Mouse (Mus musculus): ENCODE measurements around the gene Megf11. TPM values are rescaled to one million over a fixed set of nuclear protein-coding genes. Genes with fewer than 3 reads are reported as not detected.
"Not testable (repeated sequence)": the region's sequence is repeated elsewhere in the genome, so short reads cannot be mapped to it uniquely, and the experiment has no call there.

The Megf11 gene
- polyA plus RNA-seq, 1 experiment = 6.2 TPM

DNA sequence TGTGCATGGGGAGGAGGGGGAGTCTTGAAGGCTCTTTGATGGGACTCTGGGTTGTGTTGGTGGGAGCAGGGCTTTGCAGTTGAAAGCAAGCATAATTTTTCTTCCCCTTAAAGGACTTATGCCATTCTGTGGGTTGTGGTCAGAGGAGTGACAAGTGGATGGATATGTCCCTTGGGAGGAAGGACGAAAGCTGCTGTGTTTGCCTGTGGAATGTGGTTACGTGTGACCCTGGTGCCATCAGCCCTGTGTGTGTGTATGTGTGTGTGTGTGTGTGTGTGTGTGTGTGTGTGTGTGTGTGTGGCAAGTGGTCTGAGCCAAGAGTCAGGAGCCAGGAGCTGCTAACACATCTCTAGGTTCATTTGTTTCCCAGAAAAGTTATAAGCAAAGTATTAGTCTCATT, 87.7 kb downstream of the Megf11 start:
- Histone ChIP-seq H3K27ac (ENCODE audit: insufficient read depth, low read length) (no peak overlapping the region), H3K4me3 (ENCODE audit: insufficient read depth, low read length) (no peak overlapping the region), H3K4me1 (ENCODE audit: control insufficient read depth, insufficient read depth, low read length) (no peaks in the 10 kb centered on the region)
- TF ChIP-seq CTCF (IDR thresholded peaks at IDR 0.05; ENCODE audit: extremely low read depth, insufficient read depth, low read length) = no peak
- no peak for TF ChIP-seq POLR2A (IDR thresholded peaks at IDR 0.05; ENCODE audit: extremely low read depth, insufficient read depth, low read length)

DNA sequence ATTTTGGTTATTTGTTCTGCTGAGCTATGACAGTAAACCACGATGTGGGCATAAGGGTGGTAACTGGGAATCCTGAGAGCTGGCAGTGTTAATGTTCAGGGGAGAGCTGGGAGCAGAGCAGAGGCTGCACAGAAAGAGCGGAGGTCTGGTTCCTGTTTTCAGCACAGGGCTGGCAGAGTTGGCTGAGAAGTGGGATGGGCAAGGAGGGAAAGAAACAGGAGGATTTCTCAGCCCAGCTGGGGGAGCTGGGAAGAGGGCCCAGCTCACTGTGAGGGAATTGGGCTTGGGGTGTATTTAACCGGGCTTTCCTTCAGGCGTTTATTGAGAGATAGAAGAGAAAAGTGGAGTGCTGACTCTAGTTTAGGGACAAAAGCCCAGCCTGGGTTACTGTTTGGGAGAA, 88.3 kb downstream of the Megf11 start:
- Histone ChIP-seq H3K4me1 (ENCODE audit: control insufficient read depth, insufficient read depth, low read length) (no peaks in the 10 kb centered on the region), H3K27ac (ENCODE audit: insufficient read depth, low read length) (no peak overlapping the region), H3K4me3 (ENCODE audit: insufficient read depth, low read length) (no peak overlapping the region)
- TF ChIP-seq CTCF (IDR thresholded peaks at IDR 0.05; ENCODE audit: extremely low read depth, insufficient read depth, low read length) (no peak), POLR2A (IDR thresholded peaks at IDR 0.05; ENCODE audit: extremely low read depth, insufficient read depth, low read length) (no peak)

DNA sequence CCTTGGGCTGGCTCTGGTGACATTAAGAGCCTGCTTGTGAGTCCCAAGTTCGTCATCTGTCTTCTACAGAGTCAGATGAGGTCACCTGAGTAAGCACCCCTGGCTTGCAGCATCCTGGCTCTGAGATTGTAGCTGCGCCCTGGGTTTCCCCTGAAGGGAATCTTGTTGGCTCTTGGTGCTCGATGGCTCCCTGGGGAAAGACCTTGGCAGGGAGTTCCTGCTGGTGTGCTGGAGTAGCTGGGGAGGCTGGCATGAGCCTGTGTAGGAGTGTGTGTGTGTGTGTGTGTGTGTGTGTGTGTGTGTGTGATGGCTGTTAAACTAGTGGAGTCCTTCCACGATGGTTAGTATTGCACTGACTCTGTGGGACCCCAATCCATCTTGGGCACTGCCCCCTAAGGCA, 88.7 kb downstream of the Megf11 start:
- no peak overlapping the region for H3K27ac ChIP-seq (ENCODE audit: insufficient read depth, low read length)
- no peak for TF ChIP-seq CTCF (IDR thresholded peaks at IDR 0.05; ENCODE audit: extremely low read depth, insufficient read depth, low read length)

DNA sequence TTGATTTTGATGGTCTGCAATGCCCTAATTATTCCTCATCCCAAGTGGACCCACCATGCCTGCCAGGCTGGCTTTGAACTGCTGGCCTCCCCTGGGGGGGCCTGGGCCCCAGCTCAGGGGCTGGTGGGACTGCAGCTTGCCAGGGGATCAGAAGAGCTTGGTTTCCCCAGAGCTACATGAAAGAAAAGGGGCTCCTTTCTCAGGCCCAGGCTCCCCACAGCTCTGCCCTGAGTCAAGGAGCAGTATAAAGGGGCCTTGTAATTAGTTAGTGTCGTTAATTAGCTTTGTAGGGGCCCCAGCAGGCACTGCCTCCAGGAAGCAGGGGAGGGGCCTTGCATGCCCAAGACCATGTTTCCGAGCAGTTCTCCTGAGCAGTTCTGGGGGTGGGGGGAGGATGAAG, 90.5 kb downstream of the Megf11 start:
- Histone ChIP-seq H3K27ac (ENCODE audit: insufficient read depth, low read length) (no peak overlapping the region), H3K4me3 (ENCODE audit: insufficient read depth, low read length) (no peak overlapping the region), H3K4me1 (ENCODE audit: control insufficient read depth, insufficient read depth, low read length) (no peaks in the 10 kb centered on the region)
- no peak for TF ChIP-seq CTCF (IDR thresholded peaks at IDR 0.05; ENCODE audit: extremely low read depth, insufficient read depth, low read length)
- TF ChIP-seq POLR2A (IDR thresholded peaks at IDR 0.05; ENCODE audit: extremely low read depth, insufficient read depth, low read length) = no peak

More for the DNA sequence above, 88.7 kb downstream of the Megf11 start:
- Histone ChIP-seq H3K4me3 (ENCODE audit: insufficient read depth, low read length) (no peak overlapping the region), H3K4me1 (ENCODE audit: control insufficient read depth, insufficient read depth, low read length) (no peaks in the 10 kb centered on the region)

DNA sequence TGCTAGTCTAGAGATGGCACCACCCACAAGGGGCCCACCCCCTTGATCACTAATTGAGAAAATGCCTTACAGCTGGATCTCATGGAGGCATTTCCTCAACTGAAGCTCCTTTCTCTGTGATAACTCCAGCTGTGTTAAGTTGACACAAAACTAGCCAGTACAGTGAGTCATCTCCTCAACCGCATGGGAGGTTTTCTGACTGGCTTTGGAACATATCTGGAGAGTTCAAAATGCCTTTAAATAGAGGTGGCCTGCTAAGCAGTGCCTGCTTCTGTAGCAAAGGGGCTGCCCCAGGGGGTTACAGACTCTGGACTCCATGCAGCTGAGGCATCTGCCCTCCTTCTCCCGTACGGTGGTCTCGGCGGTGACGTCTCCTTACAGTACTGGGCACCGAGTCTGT, 92.0 kb downstream of the Megf11 start:
- not testable (repeated sequence) for H3K4me1 ChIP-seq (ENCODE audit: control insufficient read depth, insufficient read depth, low read length); H3K27ac ChIP-seq (ENCODE audit: insufficient read depth, low read length); H3K4me3 ChIP-seq (ENCODE audit: insufficient read depth, low read length)

GRCm38 (mm10) chr9:64482126-64482525, 96.7 kb downstream of the Megf11 start:
- Histone ChIP-seq H3K4me1 (ENCODE audit: control insufficient read depth, insufficient read depth, low read length) (no peaks in the 10 kb centered on the region; the same call in 1 of the 2 replicates), H3K27ac (ENCODE audit: insufficient read depth, low read length) (no peak overlapping the region), H3K4me3 (ENCODE audit: insufficient read depth, low read length) (no peak overlapping the region)
- TF ChIP-seq CTCF (IDR thresholded peaks at IDR 0.05; ENCODE audit: extremely low read depth, insufficient read depth, low read length) (no peak), POLR2A (IDR thresholded peaks at IDR 0.05; ENCODE audit: extremely low read depth, insufficient read depth, low read length) (no peak)

DNA sequence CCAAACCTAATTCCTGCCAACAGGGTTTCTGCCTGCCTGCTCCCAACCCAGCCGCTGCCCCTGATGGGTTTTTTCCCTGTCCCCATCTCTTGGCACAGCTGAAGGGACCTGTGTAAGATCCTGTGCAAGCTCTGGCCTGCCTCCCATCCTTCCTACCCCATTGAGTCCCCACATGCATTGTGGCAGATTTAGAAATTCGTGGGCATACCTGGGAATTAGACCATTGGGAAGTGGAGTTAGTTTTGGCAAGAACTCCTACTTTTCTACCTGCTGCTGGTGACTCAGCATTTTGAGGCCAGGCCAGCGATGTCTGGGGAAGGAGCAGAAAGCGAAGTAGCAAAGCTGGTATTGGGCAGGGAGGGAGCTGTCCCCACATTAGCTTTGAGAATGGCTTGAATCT, 102.0 kb downstream of the Megf11 start:
- Histone ChIP-seq H3K4me3 (ENCODE audit: insufficient read depth, low read length) (no peak overlapping the region), H3K27ac (ENCODE audit: insufficient read depth, low read length) (no peak overlapping the region), H3K4me1 (ENCODE audit: control insufficient read depth, insufficient read depth, low read length) (no peaks in the 10 kb centered on the region; the same call in 1 of the 2 replicates)
- TF ChIP-seq CTCF (IDR thresholded peaks at IDR 0.05; ENCODE audit: extremely low read depth, insufficient read depth, low read length) (no peak), POLR2A (IDR thresholded peaks at IDR 0.05; ENCODE audit: extremely low read depth, insufficient read depth, low read length) (no peak)

- H3K4me1 ChIP-seq (ENCODE audit: control insufficient read depth, insufficient read depth, low read length) = peaks cover 2% of the 10 kb centered on the region; the same call in 1 of the 2 replicates
- no peak overlapping the region for H3K4me3 ChIP-seq (ENCODE audit: insufficient read depth, low read length)
- no peak for TF ChIP-seq CTCF (IDR thresholded peaks at IDR 0.05; ENCODE audit: extremely low read depth, insufficient read depth, low read length)
- no peak overlapping the region for H3K27ac ChIP-seq (ENCODE audit: insufficient read depth, low read length)
These were observed 109.2 kb downstream of the Megf11 start for GRCm38 (mm10) chr9:64494647-64495046.

- Histone ChIP-seq H3K4me1 (ENCODE audit: control insufficient read depth, insufficient read depth, low read length) (peaks cover 7% of the 10 kb centered on the region), H3K27ac (ENCODE audit: insufficient read depth, low read length) (no peak overlapping the region), H3K4me3 (ENCODE audit: insufficient read depth, low read length) (no peak overlapping the region)
- TF ChIP-seq POLR2A (IDR thresholded peaks at IDR 0.05; ENCODE audit: extremely low read depth, insufficient read depth, low read length) (no peak), CTCF (IDR thresholded peaks at IDR 0.05; ENCODE audit: extremely low read depth, insufficient read depth, low read length) (no peak)
These were observed 113.5 kb downstream of the Megf11 start for GRCm38 (mm10) chr9:64498929-64499328.

- no peak overlapping the region for H3K27ac ChIP-seq (ENCODE audit: insufficient read depth, low read length)
- H3K4me3 ChIP-seq (ENCODE audit: insufficient read depth, low read length) = no peak overlapping the region
- H3K4me1 ChIP-seq (ENCODE audit: control insufficient read depth, insufficient read depth, low read length) = peaks cover 7% of the 10 kb centered on the region
- no peak for TF ChIP-seq CTCF (IDR thresholded peaks at IDR 0.05; ENCODE audit: extremely low read depth, insufficient read depth, low read length)
- TF ChIP-seq POLR2A (IDR thresholded peaks at IDR 0.05; ENCODE audit: extremely low read depth, insufficient read depth, low read length) = no peak
These were observed 115.8 kb downstream of the Megf11 start for GRCm38 (mm10) chr9:64501211-64501610.

- TF ChIP-seq POLR2A (IDR thresholded peaks at IDR 0.05; ENCODE audit: extremely low read depth, insufficient read depth, low read length) = no peak
- no peak for TF ChIP-seq CTCF (IDR thresholded peaks at IDR 0.05; ENCODE audit: extremely low read depth, insufficient read depth, low read length)
- Histone ChIP-seq H3K27ac (ENCODE audit: insufficient read depth, low read length) (no peak overlapping the region), H3K4me3 (ENCODE audit: insufficient read depth, low read length) (no peak overlapping the region), H3K4me1 (ENCODE audit: control insufficient read depth, insufficient read depth, low read length) (peaks cover 5% of the 10 kb centered on the region)
These were observed 118.6 kb downstream of the Megf11 start for GRCm38 (mm10) chr9:64503996-64504395.
